Mouse (Mus musculus) intestine, embryonic 14.5 days (tissue): ENCODE measurements around the gene Synm. TPM values are rescaled to one million over a fixed set of nuclear protein-coding genes. Genes with fewer than 3 reads are reported as not detected.

Experiments
- ATAC-seq: fragments of 200-750 bp; cut with Nextera tagmentation; replicated peaks from 2 replicates; pipeline ENCODE4 v1.8.0; 2017; ENCODE audit warnings: low read depth, moderate number of reproducible peaks, moderate TSS enrichment, moderate library complexity; ENCODE audit not compliant: low FRiP score, low TSS enrichment
- DNase-seq: peaks from one replicate; pipeline ENCODE4 v3.0.0-alpha.2; 2018; ENCODE audit warnings: low spot score
- H3K27ac ChIP-seq: fragments of 300-500 bp; sonication (generic); 2 replicates; pipeline ENCODE4 v1.5.1; 2014; ENCODE audit warnings: low read depth, mild to moderate bottlenecking, control low read depth
- H3K27me3 ChIP-seq: fragments of 300-500 bp; sonication (generic); replicated peaks from 2 replicates; pipeline ENCODE4 v1.6.1; 2014; ENCODE audit warnings: low read length, control low read depth; ENCODE audit not compliant: control insufficient read depth, insufficient read depth
- H3K36me3 ChIP-seq: fragments of 300-500 bp; sonication (generic); 2 replicates; pipeline ENCODE4 v1.6.1; 2014; ENCODE audit warnings: low read length, control low read depth; ENCODE audit not compliant: control insufficient read depth, insufficient read depth
- H3K4me1 ChIP-seq: fragments of 300-500 bp; sonication (generic); replicated peaks from 2 replicates; pipeline ENCODE4 v1.6.1; 2014; ENCODE audit warnings: low read length, control low read depth, mixed read lengths; ENCODE audit not compliant: control insufficient read depth, insufficient read depth
- H3K4me2 ChIP-seq: fragments of 300-500 bp; sonication (generic); 2 replicates; pipeline ENCODE4 v1.6.1; 2014; ENCODE audit warnings: low read length
- H3K4me3 ChIP-seq: fragments of 300-500 bp; sonication (generic); 2 replicates; pipeline ENCODE4 v1.5.1; 2014; ENCODE audit warnings: low read depth, low read length, control low read depth, mixed read lengths
- H3K9ac ChIP-seq: fragments of 300-500 bp; sonication (generic); 2 replicates; pipeline ENCODE4 v1.6.1; 2014; ENCODE audit warnings: mild to moderate bottlenecking, low read length
- H3K9me3 ChIP-seq: fragments of 300-500 bp; sonication (generic); 2 replicates; pipeline ENCODE4 v1.6.1; 2016; ENCODE audit warnings: low read length, control low read depth; ENCODE audit not compliant: control insufficient read depth
- WGBS: fragments of 180-500 bp; shearing (Covaris S2); extraction: QIAGEN DNeasy Blood & Tissue Kit; methylation state at CpG from one replicate; pipeline ENCODE4 v1.1.7; 2014; 5-methylcytosine and 5-hydroxymethylcytosine counted together
- polyA plus RNA-seq: library from polyadenylated mRNA; unstranded; fragments of >200 nt; fragmentation: Nextera tagmentation; extraction: Ambion mirVana; gene quantifications from 2 replicates; pipeline ENCODE4 v1.2.1, GENCODE M21; 2014

Gene Synm
- 2.3 and 2.4 TPM in 2 replicates for polyA plus RNA-seq

GRCm38 (mm10) chr7:67759629-67759995, at the start of gene Synm:
Gene Synm (minus strand): TSS chr7:67759742.
- peak within 1 kb of the TSS; percentile 34 for H3K9ac ChIP-seq
- H3K9me3 ChIP-seq: no peaks in the 10 kb centered on the region
- under 1% methylated on average over 37 of the region's 37 CpGs for WGBS
- peaks cover 18% of the 10 kb centered on the region; the same call in 1 of the 2 replicates for H3K27me3 ChIP-seq
- H3K4me3 ChIP-seq: peak within 1 kb of the TSS; percentile 51
- H3K36me3 ChIP-seq: no peaks in the 10 kb centered on the region
- DNase-seq (peak; percentile 98), ATAC-seq (peak; percentile 93)
- H3K27ac ChIP-seq: peak within 1 kb of the TSS; percentile 12; the same call in 1 of the 2 replicates
- H3K4me1 ChIP-seq: peaks cover 4% of the 10 kb centered on the region; the same call in 1 of the 2 replicates
- H3K4me2 ChIP-seq: peak within 1 kb of the TSS; percentile 84

GRCm38 (mm10) chr7:67803857-67804215, 44.3 kb upstream of the Synm start:
- H3K27ac ChIP-seq: no peak overlapping the region

DNA sequence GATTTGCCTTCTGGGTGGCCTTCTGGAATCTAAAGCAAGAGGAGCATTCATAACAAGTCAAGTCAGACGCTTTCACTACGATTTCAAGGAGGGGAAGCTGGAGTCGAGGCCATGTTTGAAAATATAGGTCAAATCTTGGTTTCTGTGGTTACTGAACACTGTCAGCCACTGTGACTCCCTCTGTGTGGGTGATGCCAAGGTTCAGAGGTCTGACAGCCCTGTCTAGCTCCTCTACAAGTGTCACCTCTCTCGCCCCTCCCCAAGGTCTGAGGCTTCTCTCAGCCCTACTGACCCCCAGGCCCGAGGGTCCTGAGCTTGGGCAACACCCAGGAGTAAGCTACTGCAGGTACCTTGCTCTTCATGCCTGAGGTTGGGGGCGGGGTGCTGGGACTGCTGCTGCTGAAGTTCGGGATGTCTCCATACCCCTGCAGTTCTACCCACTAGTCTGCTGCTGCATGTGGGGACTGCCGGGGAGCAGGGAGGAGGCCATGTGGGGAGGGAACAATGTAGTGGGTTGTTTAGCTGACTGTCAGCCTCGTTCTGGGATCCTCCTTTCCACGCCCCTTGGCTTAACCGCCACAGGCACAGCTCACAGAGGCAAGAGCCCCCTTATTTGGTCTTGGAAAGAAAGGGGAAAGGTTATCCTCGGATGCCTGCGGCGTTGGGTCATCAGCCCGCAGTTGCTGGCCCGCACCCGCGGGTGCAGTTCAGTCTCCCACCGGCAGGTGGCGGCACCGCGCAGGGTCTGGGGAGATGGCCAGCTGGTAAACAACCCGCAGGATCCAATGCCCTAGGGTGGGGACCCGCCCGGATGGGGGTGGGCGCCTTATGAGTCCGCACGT, 43.7 kb upstream of the Synm start:
- Histone ChIP-seq H3K4me2 (peak overlapping the region; percentile 61), H3K27me3 (no peaks in the 10 kb centered on the region), H3K4me1 (no peaks in the 10 kb centered on the region; the same call in 1 of the 2 replicates), H3K9me3 (no peaks in the 10 kb centered on the region), H3K4me3 (peak overlapping the region; percentile 25), H3K27ac (no peak overlapping the region), H3K36me3 (no peaks in the 10 kb centered on the region), H3K9ac (peak overlapping the region; percentile 38)
- ATAC-seq: peak; percentile 85
- peak; percentile 99 for DNase-seq
- 11% methylated on average over 27 of the region's 28 CpGs for WGBS

More at GRCm38 (mm10) chr7:67803857-67804215, 44.3 kb upstream of the Synm start:
- Histone ChIP-seq H3K9me3 (no peaks in the 10 kb centered on the region), H3K4me1 (no peaks in the 10 kb centered on the region; the same call in 1 of the 2 replicates), H3K27me3 (no peaks in the 10 kb centered on the region), H3K4me3 (peak overlapping the region; percentile 25), H3K9ac (peak overlapping the region; percentile 38), H3K36me3 (no peaks in the 10 kb centered on the region), H3K4me2 (peak overlapping the region; percentile 61)
- WGBS: 19% methylated on average over 11 of the region's 13 CpGs
- ATAC-seq (peak; percentile 50; the same call in 1 of the 2 replicates), DNase-seq (no peak)

GRCm38 (mm10) chr7:67801022-67801421, 41.5 kb upstream of the Synm start:
- 78% methylated on average over 4 of the region's 4 CpGs for WGBS
- DNase-seq (no peak), ATAC-seq (no peak)
- Histone ChIP-seq H3K9me3 (no peaks in the 10 kb centered on the region), H3K27ac (no peak overlapping the region), H3K4me3 (no peak overlapping the region), H3K9ac (no peak overlapping the region), H3K4me2 (no peak overlapping the region), H3K36me3 (no peaks in the 10 kb centered on the region), H3K27me3 (no peaks in the 10 kb centered on the region), H3K4me1 (no peaks in the 10 kb centered on the region; the same call in 1 of the 2 replicates)

DNA sequence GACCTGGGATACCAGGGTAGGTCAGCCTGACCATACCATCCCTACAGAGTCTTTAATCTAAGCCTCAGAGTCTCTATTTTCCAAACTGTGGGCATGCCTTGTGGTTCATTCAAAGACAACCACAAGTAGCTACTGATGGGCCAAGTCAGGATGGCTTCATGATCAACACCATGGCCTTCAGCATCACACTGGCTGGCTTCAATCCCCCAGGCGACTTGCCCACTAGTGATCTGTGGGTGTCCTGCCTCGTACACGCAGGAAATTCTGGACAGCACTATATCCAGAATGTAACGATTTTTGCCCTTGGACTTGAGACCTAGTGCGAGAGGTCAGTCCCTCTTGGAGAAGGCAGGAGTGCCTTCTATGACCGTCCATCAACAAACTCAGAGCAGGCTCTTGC, 41.0 kb upstream of the Synm start:
- DNase-seq: no peak
- Histone ChIP-seq H3K27me3 (no peaks in the 10 kb centered on the region), H3K4me1 (no peaks in the 10 kb centered on the region; the same call in 1 of the 2 replicates), H3K9me3 (no peaks in the 10 kb centered on the region), H3K9ac (no peak overlapping the region), H3K36me3 (no peaks in the 10 kb centered on the region), H3K4me3 (no peak overlapping the region), H3K4me2 (no peak overlapping the region), H3K27ac (no peak overlapping the region)
- WGBS: 88% methylated on average over 6 of the region's 6 CpGs
- no peak for ATAC-seq

DNA sequence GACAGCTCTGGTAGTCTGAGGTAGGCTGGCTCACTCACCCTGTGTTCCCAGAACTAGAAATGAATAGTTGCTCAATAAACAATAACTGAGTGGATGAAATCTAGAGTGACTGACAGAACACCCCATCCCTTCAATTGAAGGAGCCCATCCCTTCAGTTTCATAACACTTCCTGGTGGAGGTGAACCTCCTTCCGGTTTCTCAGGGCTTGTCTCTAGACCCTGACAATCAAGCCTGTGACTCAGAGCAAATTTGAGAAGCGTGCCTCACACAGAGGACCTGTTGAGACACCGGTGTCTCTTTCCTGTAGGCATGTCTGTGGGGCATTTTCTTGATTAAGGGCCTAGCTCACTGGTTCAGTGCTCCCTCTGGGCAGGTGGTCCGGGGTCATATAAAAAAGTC, 38.9 kb upstream of the Synm start:
- ATAC-seq (no peak), DNase-seq (no peak)

DNA sequence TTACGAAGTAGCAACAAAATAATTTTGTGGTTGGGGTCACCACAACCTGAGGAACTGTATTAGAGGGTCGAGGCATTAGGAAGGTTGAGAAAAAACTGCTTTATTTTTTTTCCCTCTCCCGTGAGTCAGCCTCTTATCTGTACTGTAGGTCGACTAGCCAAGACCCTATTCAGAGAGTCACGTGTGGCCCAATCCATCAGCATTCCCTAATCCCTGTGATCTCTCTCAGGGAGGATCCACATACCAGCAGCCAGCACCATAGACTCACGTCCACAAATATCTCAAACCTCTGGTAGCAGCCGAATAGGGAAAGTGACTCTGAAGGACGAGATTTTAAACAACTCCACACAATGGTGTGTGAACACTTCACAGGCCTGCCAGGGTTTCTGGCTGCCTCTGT, 37.5 kb upstream of the Synm start:
- Histone ChIP-seq H3K4me3 (no peak overlapping the region), H3K36me3 (no peaks in the 10 kb centered on the region), H3K9me3 (no peaks in the 10 kb centered on the region), H3K4me1 (no peaks in the 10 kb centered on the region), H3K9ac (no peak overlapping the region), H3K4me2 (no peak overlapping the region), H3K27me3 (no peaks in the 10 kb centered on the region), H3K27ac (no peak overlapping the region)
- no peak for ATAC-seq
- WGBS: 18% methylated on average over 8 of the region's 8 CpGs
- DNase-seq: no peak

More for the DNA sequence above, 38.9 kb upstream of the Synm start:
- Histone ChIP-seq H3K27me3 (no peaks in the 10 kb centered on the region), H3K4me2 (no peak overlapping the region), H3K4me1 (no peaks in the 10 kb centered on the region; the same call in 1 of the 2 replicates), H3K4me3 (no peak overlapping the region), H3K9me3 (no peaks in the 10 kb centered on the region), H3K27ac (no peak overlapping the region), H3K36me3 (no peaks in the 10 kb centered on the region), H3K9ac (no peak overlapping the region)
- 85% methylated on average over 4 of the region's 4 CpGs for WGBS

DNA sequence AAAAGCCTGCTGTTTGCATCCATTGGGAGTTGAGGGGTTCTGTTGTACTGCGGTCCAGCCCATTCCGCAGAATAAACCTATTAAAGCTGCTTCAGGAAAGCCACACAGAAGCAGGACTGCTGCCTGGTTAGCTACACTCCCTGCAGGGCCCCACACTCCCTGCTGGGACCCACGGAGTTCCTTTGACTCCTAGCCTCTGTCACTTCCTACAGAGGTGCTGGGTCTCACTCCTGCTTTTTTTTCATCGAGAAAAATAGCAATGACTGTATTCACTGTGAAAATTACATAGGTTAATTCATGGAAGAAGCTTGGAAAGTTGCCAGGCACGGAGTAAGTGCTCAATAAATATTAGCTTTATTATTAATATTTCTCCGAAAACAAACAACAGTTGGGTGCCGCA, 33.9 kb upstream of the Synm start:
- Histone ChIP-seq H3K27ac (no peak overlapping the region), H3K27me3 (no peaks in the 10 kb centered on the region), H3K4me2 (no peak overlapping the region), H3K36me3 (no peaks in the 10 kb centered on the region), H3K9ac (no peak overlapping the region), H3K9me3 (no peaks in the 10 kb centered on the region), H3K4me1 (no peaks in the 10 kb centered on the region), H3K4me3 (no peak overlapping the region)
- no peak for ATAC-seq
- no peak for DNase-seq
- WGBS: 58% methylated on average over 7 of the region's 7 CpGs

- 67% methylated on average over 7 of the region's 7 CpGs for WGBS
- H3K27me3 ChIP-seq: no peaks in the 10 kb centered on the region
- DNase-seq: no peak
- no peaks in the 10 kb centered on the region for H3K36me3 ChIP-seq
- H3K4me3 ChIP-seq: no peak overlapping the region
- no peaks in the 10 kb centered on the region for H3K9me3 ChIP-seq
- no peak for ATAC-seq
- H3K27ac ChIP-seq: no peak overlapping the region
- no peaks in the 10 kb centered on the region for H3K4me1 ChIP-seq
- H3K9ac ChIP-seq: no peak overlapping the region
- no peak overlapping the region for H3K4me2 ChIP-seq
Observed at GRCm38 (mm10) chr7:67791256-67791655, 31.7 kb upstream of the Synm start.
